Mouse (Mus musculus): ENCODE measurements around the gene Minpp1.
A peak's percentile ranks its signal among the peaks of the same experiment; 100 is the strongest.

Gene Minpp1

GRCm38 (mm10) chr19:32528723-32529122 lies 43.2 kb downstream of the Minpp1 start:
- DNase-seq (ENCODE audit: low spot score), result no peak

- DNase-seq (ENCODE audit: low spot score), result no peak
These were observed 43.8 kb downstream of the Minpp1 start for GRCm38 (mm10) chr19:32529252-32529942.

GRCm38 (mm10) chr19:32530296-32530695 lies 44.7 kb downstream of the Minpp1 start:
- no peak for DNase-seq (ENCODE audit: low spot score)

- DNase-seq (ENCODE audit: low spot score), result no peak
These were observed 46.8 kb downstream of the Minpp1 start for GRCm38 (mm10) chr19:32532331-32532730.

GRCm38 (mm10) chr19:32532737-32533505 lies 47.4 kb downstream of the Minpp1 start:
- no peak for DNase-seq (ENCODE audit: low spot score)

- DNase-seq (ENCODE audit: low spot score), result no peak
These were observed 49.3 kb downstream of the Minpp1 start for GRCm38 (mm10) chr19:32534887-32535286.

GRCm38 (mm10) chr19:32542784-32543490 lies 57.4 kb downstream of the Minpp1 start:
- DNase-seq (ENCODE audit: low spot score), result no peak

- peak; percentile 31 for DNase-seq (ENCODE audit: low spot score)
These were observed 61.8 kb downstream of the Minpp1 start for GRCm38 (mm10) chr19:32547396-32547795.

- no peak for DNase-seq (ENCODE audit: low spot score)
These were observed 62.6 kb downstream of the Minpp1 start for GRCm38 (mm10) chr19:32548202-32548601.

GRCm38 (mm10) chr19:32550446-32550845 lies 64.9 kb downstream of the Minpp1 start:
- no peak for DNase-seq (ENCODE audit: low spot score)

- DNase-seq (ENCODE audit: low spot score), result no peak
These were observed 65.9 kb downstream of the Minpp1 start for GRCm38 (mm10) chr19:32551442-32551841.

- no peak for DNase-seq (ENCODE audit: low spot score)
These were observed 66.5 kb downstream of the Minpp1 start for GRCm38 (mm10) chr19:32552106-32552505.

- DNase-seq (ENCODE audit: low spot score), result no peak
These were observed 67.7 kb downstream of the Minpp1 start for GRCm38 (mm10) chr19:32553310-32553709.

GRCm38 (mm10) chr19:32555257-32555656 lies 69.7 kb downstream of the Minpp1 start:
- no peak for DNase-seq (ENCODE audit: low spot score)
